Mouse (Mus musculus): ENCODE data around the gene Slc25a25.
A peak's percentile ranks its signal among the peaks of the same experiment; 100 is the strongest.

Gene Slc25a25

DNA sequence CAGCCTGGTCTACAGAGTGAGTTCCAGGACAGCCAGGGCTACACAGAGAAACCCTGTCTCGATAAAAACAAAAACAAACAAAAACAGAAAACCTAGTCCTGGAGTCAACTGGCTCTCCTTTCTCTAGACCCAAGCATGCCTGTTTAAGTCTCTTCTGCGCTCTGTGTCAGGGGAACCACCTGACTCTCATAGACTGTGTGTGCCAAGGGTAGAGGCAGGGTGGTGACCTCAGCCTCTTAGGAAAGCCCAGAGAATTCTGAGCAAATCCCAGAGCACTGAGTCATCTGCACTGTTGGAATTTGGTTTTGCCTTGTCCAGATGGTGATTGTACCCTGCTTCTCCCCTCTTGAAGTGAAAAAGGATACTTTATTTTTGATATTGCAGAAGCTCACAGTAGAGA is 7.1 kb upstream of the Slc25a25 start:
- no peak for DNase-seq (ENCODE audit: low spot score)

DNA sequence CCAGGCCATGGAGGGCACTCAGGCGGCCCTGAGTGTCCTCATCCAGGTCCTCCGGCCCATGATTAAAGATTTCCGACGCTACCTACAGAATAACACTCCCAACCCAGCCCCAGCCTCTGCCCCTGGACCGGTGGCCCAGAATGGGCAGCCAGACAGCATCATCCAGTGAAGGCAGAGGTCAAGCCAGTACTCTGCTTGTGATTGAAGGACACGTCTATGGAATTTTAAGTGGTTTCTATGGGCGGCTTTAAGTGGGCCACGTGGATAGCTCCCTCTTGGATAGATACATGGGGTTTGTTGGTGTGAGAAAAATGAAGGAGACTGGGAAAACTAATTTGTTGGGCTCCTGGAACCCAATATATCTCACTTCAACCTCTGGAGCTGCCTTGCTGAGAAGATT is 3.9 kb upstream of the Slc25a25 start:
- no peak for DNase-seq (ENCODE audit: low spot score)

DNA sequence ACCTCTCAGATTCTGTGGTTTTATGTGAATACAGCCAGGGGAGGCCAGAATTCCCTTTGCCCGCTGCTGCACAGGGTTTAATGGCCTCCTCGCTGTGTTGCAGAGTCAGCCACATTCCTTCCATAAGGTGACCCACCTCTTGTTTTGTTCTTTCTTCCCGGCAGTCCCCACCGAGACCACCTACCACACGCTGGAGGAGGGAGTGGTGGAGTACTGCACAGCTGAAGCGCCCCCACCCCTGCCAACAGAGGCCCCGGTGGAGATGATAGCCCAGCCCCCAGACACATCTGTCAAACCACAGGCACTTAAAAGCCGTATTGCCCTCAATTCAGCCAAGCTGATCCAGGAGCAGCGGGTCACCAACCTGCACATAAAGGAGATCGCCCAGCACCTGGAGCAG is 3.4 kb upstream of the Slc25a25 start:
- no peak for DNase-seq (ENCODE audit: low spot score)

DNA sequence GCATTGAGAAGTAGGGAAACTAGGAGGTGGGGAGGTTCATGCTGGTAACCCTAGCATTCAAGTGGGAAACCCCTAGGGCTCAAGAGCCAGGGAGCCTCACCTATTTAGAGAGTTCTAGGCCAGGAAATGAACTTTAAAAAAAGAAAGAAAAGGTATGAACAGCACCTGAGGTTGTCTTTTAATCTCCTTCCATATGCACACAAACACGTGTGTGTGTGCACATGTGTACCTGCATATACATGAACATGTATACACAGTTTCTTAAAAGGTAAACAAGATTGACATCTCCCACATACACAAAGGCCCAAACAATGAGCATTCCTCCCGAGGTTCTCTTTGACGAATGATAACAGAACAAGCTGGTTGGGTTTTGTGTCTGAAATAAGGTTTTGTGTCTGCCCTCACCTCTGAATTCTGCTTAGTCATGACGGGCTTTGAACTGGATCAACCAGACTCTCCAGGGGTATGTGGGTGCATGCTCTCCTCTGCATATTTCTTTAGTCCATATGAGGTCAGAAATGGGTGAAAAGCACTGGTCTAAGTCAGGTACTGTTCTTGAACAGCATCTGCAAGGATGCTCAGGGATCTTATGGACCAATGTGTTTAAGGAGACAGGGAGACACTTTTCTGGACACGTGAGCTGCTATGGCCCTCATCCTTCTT is 2.5 kb upstream of the Slc25a25 start:
- DNase-seq (ENCODE audit: low spot score), result no peak

GRCm38 (mm10) chr2:32452441-32452971 is 1.3 kb upstream of the Slc25a25 start:
- DNase-seq (ENCODE audit: low spot score), result no peak

DNA sequence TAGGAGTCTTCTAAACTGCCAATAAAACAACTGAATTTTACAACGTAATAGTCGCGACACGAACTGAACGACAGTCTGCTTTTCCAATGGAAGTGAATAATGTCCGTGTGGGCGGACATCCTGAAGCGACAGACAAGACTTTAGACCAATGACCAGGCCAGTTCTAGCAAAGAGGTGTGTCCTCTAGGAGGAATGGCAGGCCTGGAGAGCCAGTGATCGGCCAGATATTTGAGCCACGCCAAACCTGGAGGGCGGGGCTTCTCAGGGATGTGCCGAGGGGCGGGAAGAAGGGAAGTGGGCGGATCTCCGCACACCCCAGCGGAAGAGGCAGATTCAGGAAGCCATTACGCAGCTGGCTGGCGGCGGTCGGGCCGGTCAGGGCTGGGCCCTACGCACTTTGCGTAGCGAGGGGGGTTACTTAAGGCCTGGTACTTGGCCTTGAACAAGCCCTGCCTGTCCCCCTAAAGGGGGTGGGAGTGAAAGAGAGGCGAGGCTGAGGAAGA is 676 bp upstream of the Slc25a25 start:
- peak; percentile 87 for DNase-seq (ENCODE audit: low spot score)

DNA sequence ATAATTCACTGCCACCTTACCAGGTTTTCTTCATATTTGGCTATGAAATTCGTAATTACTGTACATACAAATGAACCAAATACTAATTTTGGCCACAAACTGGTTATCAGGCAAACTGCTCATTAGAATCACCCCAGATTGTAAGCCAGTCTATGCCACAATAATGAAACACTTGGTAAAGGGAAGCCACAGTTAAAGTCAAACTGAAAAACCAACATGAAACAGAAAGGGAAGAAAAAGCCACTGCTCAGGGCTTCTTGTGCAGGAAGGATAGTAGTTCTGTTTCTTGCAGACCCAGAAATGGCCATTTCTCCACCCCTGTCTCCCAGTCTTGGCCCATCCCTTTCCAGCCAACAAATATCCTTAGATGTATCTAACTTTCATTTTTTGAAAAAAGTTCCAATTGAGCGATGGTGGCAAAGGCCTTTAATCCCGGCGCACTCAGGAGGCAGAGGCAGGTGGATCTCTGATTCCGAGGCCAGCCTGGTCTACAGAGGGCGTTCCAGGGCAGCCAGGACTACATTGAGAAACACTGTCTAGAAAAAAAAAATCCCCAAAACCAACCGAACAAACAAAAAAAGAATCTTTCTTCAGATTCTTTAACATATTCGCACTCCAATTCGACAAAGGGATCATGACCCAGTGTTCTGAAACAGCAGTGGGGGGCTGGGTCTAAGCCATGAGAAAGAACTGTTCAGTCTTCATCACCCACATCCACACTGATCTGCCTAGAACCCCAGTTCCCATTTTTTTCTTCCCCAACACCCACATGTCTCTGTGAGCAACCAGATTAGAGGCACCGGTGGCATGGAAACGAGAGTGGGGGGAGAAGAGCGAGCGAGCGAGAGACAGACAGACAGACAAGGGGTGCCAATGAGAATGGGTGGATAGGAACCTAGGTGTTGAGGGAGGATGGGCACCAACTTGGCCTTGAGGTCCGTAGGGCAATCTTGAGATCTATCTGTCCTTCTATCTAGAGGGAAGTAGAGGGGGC is 1.2 kb downstream of the Slc25a25 start, which contains the start of gene Naif1:
TSS of gene Naif1 (plus strand) at position 697 of the 994 bp plus-strand sequence.
- DNase-seq (ENCODE audit: low spot score), result no peak

GRCm38 (mm10) chr2:32448480-32448879 is 2.8 kb downstream of the Slc25a25 start:
- no peak for DNase-seq (ENCODE audit: low spot score)

GRCm38 (mm10) chr2:32447264-32447936 is 3.8 kb downstream of the Slc25a25 start:
- no peak for DNase-seq (ENCODE audit: low spot score)

DNA sequence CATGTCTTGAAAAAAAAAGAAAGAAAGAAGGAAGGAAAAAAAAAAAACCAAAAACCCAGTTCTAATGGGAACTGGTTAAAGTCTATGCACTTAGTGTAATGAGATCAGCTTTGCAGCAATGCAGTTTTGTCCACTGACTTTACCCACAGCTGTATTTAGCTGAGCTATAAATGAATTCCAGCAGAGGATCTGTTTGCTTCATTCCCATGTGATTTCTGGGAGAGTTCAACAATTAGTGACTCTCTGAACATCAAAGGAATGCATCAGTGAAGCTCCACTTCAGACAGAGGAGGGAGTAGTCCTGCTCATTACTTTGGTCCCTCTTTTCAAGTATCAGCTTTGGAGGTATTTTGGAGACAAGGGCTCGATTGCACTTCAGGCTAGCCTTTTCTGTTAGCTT is 5.7 kb downstream of the Slc25a25 start:
- no peak for DNase-seq (ENCODE audit: low spot score)

DNA sequence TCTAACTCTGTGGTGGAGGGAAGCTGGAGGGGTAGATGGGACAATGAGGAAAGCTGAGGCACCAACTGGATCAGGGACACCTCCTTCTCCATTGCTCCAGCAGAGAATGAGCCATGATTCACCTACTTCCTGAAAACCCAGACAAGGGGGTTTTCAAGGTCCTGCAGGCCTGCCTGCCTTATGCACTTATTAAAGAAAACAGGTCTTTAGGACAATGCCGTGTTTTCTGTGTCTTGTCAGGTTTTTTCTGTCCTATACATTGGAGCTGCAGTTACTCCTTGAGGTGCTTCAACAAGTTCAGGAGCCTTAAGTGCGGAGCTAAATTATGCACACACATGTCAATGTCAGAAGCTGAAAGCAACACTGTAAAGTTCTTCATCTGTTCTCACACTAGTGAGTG is 9.7 kb downstream of the Slc25a25 start:
- no peak for DNase-seq (ENCODE audit: low spot score)

DNA sequence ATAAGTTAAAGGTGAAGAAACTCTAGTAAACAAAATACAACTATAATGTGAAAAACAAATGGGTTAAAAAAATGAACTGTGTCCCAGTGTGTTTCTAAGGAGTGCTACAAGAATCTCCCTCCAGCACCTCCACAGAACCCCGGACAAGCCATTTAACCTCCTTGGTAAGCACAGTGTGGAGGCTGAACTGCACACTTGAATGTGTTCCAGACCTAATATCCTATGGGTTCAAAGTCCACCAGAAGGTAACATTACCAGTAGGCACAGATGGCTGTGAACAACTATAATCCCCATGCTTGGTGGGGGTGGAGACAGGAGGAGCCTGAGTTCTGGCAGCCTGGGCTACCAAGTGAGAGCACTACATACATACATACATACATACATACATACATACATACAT is 10.6 kb downstream of the Slc25a25 start:
- no peak for DNase-seq (ENCODE audit: low spot score)

DNA sequence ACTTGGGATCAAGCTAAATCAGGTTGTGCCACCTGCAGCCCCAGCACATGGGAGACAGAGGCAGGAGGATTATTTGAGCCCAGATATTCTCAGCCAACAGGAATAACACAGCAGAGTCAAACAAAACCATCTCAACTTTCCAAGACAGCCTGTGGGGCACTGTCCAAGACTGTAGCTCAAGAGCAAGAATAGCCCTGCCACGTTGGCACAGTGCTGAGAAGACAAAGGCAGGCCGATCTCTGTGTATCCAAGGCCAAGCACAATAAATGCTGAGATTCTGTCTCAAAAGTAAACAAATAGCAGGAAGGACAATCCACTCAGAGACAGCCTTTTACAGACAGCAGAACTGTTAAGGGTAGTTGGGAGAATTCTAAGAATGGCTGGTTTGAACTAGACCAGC is 11.1 kb downstream of the Slc25a25 start:
- DNase-seq (ENCODE audit: low spot score), result no peak

GRCm38 (mm10) chr2:32439177-32439576 is 12.1 kb downstream of the Slc25a25 start:
- no peak for DNase-seq (ENCODE audit: low spot score)

DNA sequence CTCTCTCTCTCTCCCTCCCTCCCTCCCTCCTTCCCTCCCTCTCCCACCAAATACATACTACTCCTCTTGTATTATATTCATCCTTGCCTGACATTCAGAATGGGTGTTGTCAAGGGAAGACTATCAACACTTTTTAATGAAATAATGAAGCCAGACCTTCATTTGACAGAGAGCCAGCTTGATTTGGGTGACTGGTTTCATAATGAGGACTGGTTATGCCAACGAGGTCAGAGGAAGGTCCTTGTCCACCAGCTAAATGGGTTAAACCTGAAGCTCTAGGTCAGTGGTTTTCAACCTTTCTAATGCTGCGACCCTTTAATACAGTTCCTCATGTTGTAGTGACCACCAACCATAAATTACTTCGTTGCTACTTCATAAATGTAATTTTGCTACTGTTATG is 12.5 kb downstream of the Slc25a25 start:
- no peak for DNase-seq (ENCODE audit: low spot score)

GRCm38 (mm10) chr2:32437612-32438166 is 13.6 kb downstream of the Slc25a25 start:
- no peak for DNase-seq (ENCODE audit: low spot score)

DNA sequence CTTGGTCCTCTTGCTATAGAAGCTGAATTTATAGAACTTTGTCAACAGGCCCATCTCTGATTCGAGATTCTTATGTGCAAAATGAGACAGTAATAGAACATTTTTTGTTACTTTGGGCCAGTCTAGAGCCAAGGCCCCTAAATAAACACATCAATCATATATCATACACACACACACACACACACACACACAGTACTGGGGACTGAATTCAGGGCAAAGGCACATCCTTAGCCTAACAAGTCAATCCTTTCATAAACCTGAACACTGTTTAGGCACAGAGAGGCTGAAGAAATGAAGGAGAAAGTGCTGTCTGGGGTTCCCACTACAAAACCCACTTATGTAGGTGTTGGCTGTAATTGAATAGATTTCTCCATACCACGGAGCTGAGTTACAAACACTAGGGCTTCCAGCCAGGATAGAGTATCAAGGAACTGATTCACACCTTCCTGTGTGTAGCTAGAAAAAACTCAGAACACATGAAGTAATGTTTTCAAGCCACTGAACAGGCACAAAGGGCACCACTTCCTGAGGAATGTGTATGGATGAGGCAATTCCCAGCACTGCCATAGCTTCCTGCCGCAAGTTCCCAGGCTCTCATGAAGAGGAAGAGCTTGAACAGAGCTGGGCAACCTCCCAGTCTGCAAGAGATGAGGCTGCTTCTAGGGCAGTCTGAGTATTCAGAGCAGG is 14.4 kb downstream of the Slc25a25 start:
- DNase-seq (ENCODE audit: low spot score), result no peak

- DNase-seq (ENCODE audit: low spot score), result no peak
Observed at GRCm38 (mm10) chr2:32430701-32431676, 20.3 kb downstream of the Slc25a25 start.

DNA sequence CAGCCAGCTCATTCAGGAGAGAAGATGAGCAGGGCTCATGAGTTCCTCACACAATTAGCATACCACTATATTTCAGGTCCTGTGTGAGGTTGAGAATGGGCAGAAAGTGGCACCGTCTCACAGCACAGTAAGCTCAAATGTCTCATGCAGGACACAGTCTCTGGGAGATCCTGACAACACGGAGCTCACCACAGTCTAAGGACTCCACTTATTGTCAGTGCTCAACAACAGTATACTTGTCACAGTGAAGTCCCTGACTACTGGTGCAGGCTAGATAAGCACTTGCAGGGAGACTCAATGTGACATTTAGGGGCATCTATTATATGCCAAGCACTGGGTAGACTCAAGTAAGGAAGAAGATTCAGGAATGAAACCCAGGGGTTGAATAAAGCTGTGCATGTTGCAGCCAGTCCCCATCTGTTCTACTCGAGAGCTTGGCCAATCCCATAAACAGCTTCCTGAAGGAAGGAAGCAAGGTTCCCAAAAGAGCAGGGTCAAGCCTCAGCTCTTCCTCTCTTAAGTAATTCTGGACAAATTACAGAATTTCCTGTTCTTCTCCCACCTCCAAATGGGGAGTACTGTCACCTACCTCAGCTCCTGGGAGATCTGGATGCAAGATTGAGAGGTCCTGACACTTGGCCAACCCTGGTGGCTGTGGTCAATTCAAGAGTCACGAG is 21.9 kb downstream of the Slc25a25 start:
- no peak for DNase-seq (ENCODE audit: low spot score)
